Mouse (Mus musculus) kidney, adult 2 months (tissue): ENCODE results near the gene Hoxa2. TPM values are rescaled to one million over a fixed set of nuclear protein-coding genes. Genes with fewer than 3 reads are reported as not detected.

Experiments used
- DNase-seq: peaks from one replicate; pipeline ENCODE4 v3.0.0; 2021
- H3K27ac ChIP-seq: fragments of 200-500 bp; 2 replicates; pipeline ENCODE4 v1.5.1; 2012; ENCODE audit warnings: low read depth, low read length, control low read depth, inconsistent platforms; ENCODE audit not compliant: insufficient read depth
- H3K27me3 ChIP-seq: fragments of 200-500 bp; replicated peaks from 2 replicates; pipeline ENCODE4 v1.6.1; 2012; ENCODE audit warnings: mild to moderate bottlenecking, moderate library complexity, low read length, inconsistent platforms; ENCODE audit not compliant: control insufficient read depth, insufficient read depth
- H3K36me3 ChIP-seq: fragments of 200-500 bp; 2 replicates; pipeline ENCODE4 v1.6.1; 2012; ENCODE audit warnings: mild to moderate bottlenecking, moderate library complexity, low read length, inconsistent platforms; ENCODE audit not compliant: control insufficient read depth, insufficient read depth
- H3K4me1 ChIP-seq: fragments of 200-500 bp; 2 replicates; pipeline ENCODE4 v1.6.1; 2011; ENCODE audit warnings: low read length; ENCODE audit not compliant: control insufficient read depth, insufficient read depth
- H3K4me3 ChIP-seq: fragments of 200-500 bp; 2 replicates; pipeline ENCODE4 v1.5.1; 2011; ENCODE audit warnings: mild to moderate bottlenecking, low read depth, low read length, control low read depth; ENCODE audit not compliant: insufficient read depth
- CTCF ChIP-seq: fragments of 200-500 bp; conservative IDR thresholded peaks from 2 replicates; pipeline ENCODE4 v1.5.1; 2011; ENCODE audit warnings: low read depth, mild to moderate bottlenecking, control low read depth, low read length, moderate library complexity, mixed read lengths; ENCODE audit not compliant: insufficient read depth, insufficient read length
- POLR2A ChIP-seq: fragments of 200-500 bp; IDR thresholded peaks from one replicate; pipeline ENCODE4 v1.6.1; 2011; ENCODE audit warnings: low read depth, low read length, control low read depth
- WGBS: fragments of 180-500 bp; shearing (Covaris S2); methylation state at CpG from one replicate; pipeline ENCODE4 v1.1.7; 2018; 5-methylcytosine and 5-hydroxymethylcytosine counted together
- polyA plus RNA-seq: library from polyadenylated mRNA; depleted of rRNA; stranded (reverse); fragments of >200 nt; gene quantifications from 2 replicates; pipeline ENCODE4 v1.2.3, GENCODE M21; 2012; rRNA removed

The Hoxa2 gene
- polyA plus RNA-seq, 1 experiment = 1.6 TPM

GRCm38 (mm10) chr6:52123673-52124072 lies 41.0 kb downstream of the Hoxa2 start:
- DNase-seq = no peak
- H3K27me3 ChIP-seq = no peaks in the 10 kb centered on the region
- H3K36me3 ChIP-seq = no peaks in the 10 kb centered on the region
- TF ChIP-seq CTCF = no peak
- TF ChIP-seq POLR2A = no peak
- no peak overlapping the region for H3K4me3 ChIP-seq
- H3K27ac ChIP-seq = no peak overlapping the region
- H3K4me1 ChIP-seq = no peaks in the 10 kb centered on the region
- 67% methylated on average over 4 of the region's 4 CpGs for WGBS

GRCm38 (mm10) chr6:52121173-52121572 lies 43.5 kb downstream of the Hoxa2 start:
- Histone ChIP-seq H3K27me3 (no peaks in the 10 kb centered on the region), H3K36me3 (no peaks in the 10 kb centered on the region), H3K27ac (no peak overlapping the region), H3K4me3 (no peak overlapping the region), H3K4me1 (no peaks in the 10 kb centered on the region)
- TF ChIP-seq CTCF = no peak
- no peak for TF ChIP-seq POLR2A
- 71% methylated on average over 3 of the region's 3 CpGs for WGBS
- DNase-seq = no peak

- no peak for DNase-seq
- WGBS = 37% methylated on average over 6 of the region's 6 CpGs
- H3K36me3 ChIP-seq = no peaks in the 10 kb centered on the region
- no peak for TF ChIP-seq CTCF
- TF ChIP-seq POLR2A = no peak
- H3K4me3 ChIP-seq = no peak overlapping the region
- no peaks in the 10 kb centered on the region for H3K27me3 ChIP-seq
- H3K4me1 ChIP-seq = 0 out of 2 replicates have a peak, but pooled peaks cover 4% of the 10 kb centered on the region
- H3K27ac ChIP-seq = no peak overlapping the region
These were observed 45.6 kb downstream of the Hoxa2 start for GRCm38 (mm10) chr6:52118903-52119635.

GRCm38 (mm10) chr6:52115899-52116298 lies 48.7 kb downstream of the Hoxa2 start:
- Histone ChIP-seq H3K36me3 (no peaks in the 10 kb centered on the region), H3K27ac (no peak overlapping the region), H3K4me1 (0 out of 2 replicates have a peak, but pooled peaks cover 4% of the 10 kb centered on the region), H3K4me3 (no peak overlapping the region), H3K27me3 (no peaks in the 10 kb centered on the region)
- TF ChIP-seq POLR2A = no peak
- no peak for TF ChIP-seq CTCF
- DNase-seq = no peak
- 45% methylated on average over 5 of the region's 5 CpGs for WGBS

Other genes starting within 250 kb of the Hoxa2 start
- gene Skap2, start 152.3 kb downstream of the Hoxa2 start, polyA plus RNA-seq = 12.4 and 22.2 TPM in 2 replicates
- 1.2 and 1.3 TPM in 2 replicates for gene Hoxa1, start 6.5 kb downstream of the Hoxa2 start, polyA plus RNA-seq
- gene 5730596B20Rik, start 12.7 kb upstream of the Hoxa2 start, polyA plus RNA-seq = 0.19 and 0.22 TPM in 2 replicates
- 2.8 TPM in 2 replicates for gene Hoxa4, start 26.9 kb upstream of the Hoxa2 start, polyA plus RNA-seq
- 6.9 and 8.1 TPM in 2 replicates for gene Hoxa5, start 39.8 kb upstream of the Hoxa2 start, polyA plus RNA-seq
- 2.4 and 3.4 TPM in 2 replicates for gene Hoxa6, start 43.9 kb upstream of the Hoxa2 start, polyA plus RNA-seq
- 7.4 and 7.6 TPM in 2 replicates for gene Hoxa3, start 48.5 kb upstream of the Hoxa2 start, polyA plus RNA-seq
- gene Gm28308, start 48.5 kb upstream of the Hoxa2 start, polyA plus RNA-seq = 0.78 and 2.9 TPM in 2 replicates
- gene Hoxa7, start 57.0 kb upstream of the Hoxa2 start, polyA plus RNA-seq = 44.1 and 45.9 TPM in 2 replicates
- 36.0 and 63.1 TPM in 2 replicates for gene Hoxa9, start 66.3 kb upstream of the Hoxa2 start, polyA plus RNA-seq
- 34.0 and 34.4 TPM in 2 replicates for gene Hoxa10, start 76.0 kb upstream of the Hoxa2 start, polyA plus RNA-seq
- gene Hoxa11, start 81.0 kb upstream of the Hoxa2 start, polyA plus RNA-seq = 3.7 TPM in 2 replicates
- gene Hoxa13, start 96.0 kb upstream of the Hoxa2 start, polyA plus RNA-seq = not detected in 2 replicates
- gene Evx1, start 148.7 kb upstream of the Hoxa2 start, polyA plus RNA-seq = not detected in 2 replicates